Mouse (Mus musculus) hindbrain, embryonic 16.5 days (tissue): Measurements from ENCODE around the gene Fblim1. TPM values are rescaled to one million over a fixed set of nuclear protein-coding genes. Genes with fewer than 3 reads are reported as not detected.
A peak's percentile ranks its signal among the peaks of the same experiment; 100 is the strongest.

Experiments
- ATAC-seq: fragments of 200-750 bp; cut with Nextera tagmentation; 2 replicates; pipeline ENCODE4 v1.8.0; 2017; ENCODE audit warnings: moderate TSS enrichment, moderate library complexity
- H3K27ac ChIP-seq: fragments of 300-500 bp; sonication (generic); 2 replicates; pipeline ENCODE4 v1.5.1; 2014; ENCODE audit warnings: low read depth, mild to moderate bottlenecking, control low read depth, low read length, moderate library complexity
- H3K27me3 ChIP-seq: fragments of 300-500 bp; sonication (generic); replicated peaks from 2 replicates; pipeline ENCODE4 v1.6.1; 2014; ENCODE audit warnings: low read length; ENCODE audit not compliant: control insufficient read depth, insufficient read depth
- H3K36me3 ChIP-seq: fragments of 300-500 bp; sonication (generic); 2 replicates; pipeline ENCODE4 v1.6.1; 2014; ENCODE audit warnings: mild to moderate bottlenecking, low read length, moderate library complexity, mixed read lengths; ENCODE audit not compliant: control insufficient read depth, insufficient read depth
- H3K4me1 ChIP-seq: fragments of 300-500 bp; sonication (generic); 2 replicates; pipeline ENCODE4 v1.6.1; 2014; ENCODE audit warnings: low read depth, low read length; ENCODE audit not compliant: control insufficient read depth, insufficient read depth
- H3K4me2 ChIP-seq: fragments of 300-500 bp; sonication (generic); 2 replicates; pipeline ENCODE4 v1.6.1; 2014; ENCODE audit warnings: mild to moderate bottlenecking, low read length, control low read depth, moderate library complexity
- H3K4me3 ChIP-seq: fragments of 300-500 bp; sonication (generic); 2 replicates; pipeline ENCODE4 v1.5.1; 2014; ENCODE audit warnings: mild to moderate bottlenecking, low read length, control low read depth, moderate library complexity
- H3K9ac ChIP-seq: fragments of 300-500 bp; sonication (generic); 2 replicates; pipeline ENCODE4 v1.6.1; 2014; ENCODE audit warnings: low read depth, mild to moderate bottlenecking, control low read depth, low read length, moderate library complexity
- H3K9me3 ChIP-seq: fragments of 300-500 bp; sonication (generic); 2 replicates; pipeline ENCODE4 v1.6.1; 2014; ENCODE audit warnings: mild to moderate bottlenecking, low read length, moderate library complexity; ENCODE audit not compliant: control insufficient read depth
- WGBS: fragments of 180-500 bp; shearing (Covaris S2); extraction: QIAGEN DNeasy Blood & Tissue Kit; methylation state at CpG from one replicate; pipeline ENCODE4 v1.1.7; 2014; 5-methylcytosine and 5-hydroxymethylcytosine counted together
- polyA plus RNA-seq: library from polyadenylated mRNA; unstranded; fragments of >200 nt; fragmentation: Nextera tagmentation; extraction: Ambion mirVana; gene quantifications from 2 replicates; pipeline ENCODE4 v1.2.1, GENCODE M21; 2015

Gene Fblim1
- polyA plus RNA-seq, 1 experiment from 2014 or later, result 42.9 TPM

DNA sequence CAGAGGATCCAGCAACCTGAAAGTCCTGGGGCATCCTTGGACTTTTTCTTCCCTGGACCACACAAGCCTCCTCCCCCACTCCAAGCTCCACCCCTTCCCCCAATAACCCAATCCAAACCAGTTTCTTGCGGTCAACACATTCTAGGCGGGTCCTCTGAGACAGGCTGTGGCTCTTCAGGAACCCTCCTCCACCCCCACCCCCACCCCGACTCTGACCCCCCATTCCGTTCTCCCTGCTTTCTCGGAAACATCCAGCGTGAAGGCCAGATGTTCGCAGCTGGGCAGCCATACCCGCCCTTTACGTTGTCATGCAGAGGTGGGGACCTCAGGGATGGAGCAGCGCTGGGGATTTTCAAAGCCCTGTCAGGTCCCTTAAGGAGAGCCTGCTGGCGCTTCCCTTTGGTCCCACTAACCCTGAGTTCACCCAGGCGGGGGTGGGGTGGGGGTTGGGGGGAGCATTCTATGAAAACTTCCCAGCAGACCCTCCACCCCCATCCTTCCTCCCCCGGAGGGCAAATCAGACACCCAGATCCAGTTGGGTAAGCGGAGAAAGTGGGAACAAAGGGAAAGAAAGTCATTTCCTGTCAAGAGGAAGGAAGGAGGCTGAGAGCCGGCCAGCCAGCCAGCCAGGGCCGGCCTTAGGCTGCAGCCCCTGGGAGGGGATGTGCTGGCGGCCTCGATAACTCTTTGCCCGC is 7.5 kb downstream of the Fblim1 start:
- Histone ChIP-seq H3K4me3 (peak overlapping the region; percentile 66), H3K9ac (peak overlapping the region; percentile 81), H3K4me2 (peak overlapping the region; percentile 94), H3K27me3 (no peaks in the 10 kb centered on the region; the same call in 1 of the 2 replicates), H3K27ac (no peak overlapping the region), H3K4me1 (peaks cover 18% of the 10 kb centered on the region), H3K9me3 (no peaks in the 10 kb centered on the region), H3K36me3 (no peaks in the 10 kb centered on the region)
- no peak for ATAC-seq
- 1% methylated on average over 19 of the region's 19 CpGs for WGBS

GRCm38 (mm10) chr4:141596700-141597328 is 9.1 kb downstream of the Fblim1 start:
- WGBS, result 90% methylated on average over 8 of the region's 8 CpGs
- Histone ChIP-seq H3K9ac (no peak overlapping the region), H3K4me2 (no peak overlapping the region), H3K27ac (no peak overlapping the region), H3K4me3 (no peak overlapping the region), H3K27me3 (no peaks in the 10 kb centered on the region; the same call in 1 of the 2 replicates), H3K36me3 (no peaks in the 10 kb centered on the region), H3K4me1 (peaks cover 18% of the 10 kb centered on the region), H3K9me3 (no peaks in the 10 kb centered on the region)
- no peak for ATAC-seq

GRCm38 (mm10) chr4:141595605-141596268 is 10.2 kb downstream of the Fblim1 start:
- Histone ChIP-seq H3K27me3 (no peaks in the 10 kb centered on the region; the same call in 1 of the 2 replicates), H3K36me3 (no peaks in the 10 kb centered on the region), H3K4me1 (peaks cover 18% of the 10 kb centered on the region), H3K9me3 (no peaks in the 10 kb centered on the region), H3K27ac (no peak overlapping the region), H3K9ac (no peak overlapping the region), H3K4me2 (no peak overlapping the region), H3K4me3 (no peak overlapping the region)
- 86% methylated on average over 9 of the region's 9 CpGs for WGBS
- no peak for ATAC-seq

DNA sequence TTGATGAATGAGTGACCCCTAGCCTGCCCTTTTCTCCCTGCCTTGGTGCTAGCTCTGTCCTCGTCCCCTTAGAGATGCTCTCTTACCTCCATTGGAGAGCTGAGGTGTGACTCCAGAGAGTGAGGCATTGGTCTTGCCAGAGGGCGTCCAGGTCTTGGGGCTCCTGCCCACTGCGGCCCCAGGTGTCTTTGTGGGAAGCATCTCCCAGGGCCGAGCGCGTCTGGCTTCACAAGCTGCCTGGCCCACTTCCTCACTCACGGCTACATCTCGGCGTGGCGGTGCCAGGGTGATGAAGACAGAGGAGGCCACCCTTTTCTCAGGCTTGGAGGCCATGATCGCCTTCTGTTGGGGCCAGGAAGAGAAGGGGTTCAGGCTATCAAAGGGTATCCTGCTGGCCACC is 10.8 kb downstream of the Fblim1 start:
- Histone ChIP-seq H3K4me1 (peaks cover 17% of the 10 kb centered on the region), H3K9ac (no peak overlapping the region), H3K27me3 (no peaks in the 10 kb centered on the region; the same call in 1 of the 2 replicates), H3K27ac (no peak overlapping the region), H3K4me2 (no peak overlapping the region), H3K9me3 (no peaks in the 10 kb centered on the region), H3K36me3 (no peaks in the 10 kb centered on the region), H3K4me3 (no peak overlapping the region)
- 95% methylated on average over 11 of the region's 11 CpGs for WGBS
- ATAC-seq, result no peak

DNA sequence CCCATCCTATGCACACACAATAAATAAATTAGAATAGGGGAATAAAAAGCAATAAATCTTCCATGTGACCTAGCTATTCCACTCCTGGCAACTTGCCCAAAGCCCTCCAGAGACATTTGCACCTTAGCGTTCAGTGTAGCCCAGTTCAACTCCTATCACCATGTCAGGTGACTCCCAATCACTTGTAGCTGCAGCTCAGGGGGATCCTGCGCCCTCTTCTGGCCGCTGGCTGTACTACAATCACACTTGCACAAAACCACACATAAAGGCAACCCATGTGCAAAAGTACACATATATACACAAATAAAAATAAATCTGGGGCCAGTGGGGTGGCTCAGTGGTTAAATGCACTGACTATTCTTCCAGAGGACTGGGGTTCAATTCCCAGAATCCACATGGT is 14.3 kb downstream of the Fblim1 start:
- Histone ChIP-seq H3K27ac (no peak overlapping the region), H3K9me3 (no peaks in the 10 kb centered on the region), H3K4me2 (no peak overlapping the region), H3K4me1 (no peaks in the 10 kb centered on the region), H3K36me3 (no peaks in the 10 kb centered on the region), H3K27me3 (no peaks in the 10 kb centered on the region), H3K9ac (no peak overlapping the region), H3K4me3 (no peak overlapping the region)
- 21% methylated on average over 3 of the region's 3 CpGs for WGBS
- no peak for ATAC-seq

DNA sequence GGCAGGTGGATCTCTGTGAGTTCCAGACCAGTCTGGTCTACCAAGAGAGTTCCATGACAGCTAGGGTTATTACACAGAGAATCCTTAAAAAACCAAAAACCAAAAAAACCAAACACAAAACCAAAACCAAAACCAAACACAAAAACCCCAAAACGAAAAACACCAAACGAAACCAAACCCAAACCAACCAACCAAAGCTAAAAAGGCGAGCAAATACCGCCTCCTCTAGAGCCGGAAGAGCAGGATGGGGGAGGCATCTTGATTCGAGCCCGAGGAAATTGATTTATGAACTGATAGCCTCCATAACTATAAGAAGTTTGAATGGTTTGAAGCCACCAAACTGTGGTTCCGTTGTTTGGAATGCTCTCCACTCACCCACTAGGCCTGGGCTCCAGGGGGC is 22.0 kb downstream of the Fblim1 start:
- Histone ChIP-seq H3K36me3 (peaks cover 4% of the 10 kb centered on the region; the same call in 1 of the 2 replicates), H3K9ac (no peak overlapping the region), H3K27ac (no peak overlapping the region), H3K4me2 (no peak overlapping the region), H3K4me3 (no peak overlapping the region), H3K9me3 (no peaks in the 10 kb centered on the region), H3K4me1 (no peaks in the 10 kb centered on the region), H3K27me3 (no peaks in the 10 kb centered on the region)
- WGBS, result 92% methylated on average over 8 of the region's 8 CpGs
- no peak for ATAC-seq

GRCm38 (mm10) chr4:141581051-141581450 is 24.8 kb downstream of the Fblim1 start:
- H3K9me3 ChIP-seq, result peaks cover 3% of the 10 kb centered on the region; the same call in 1 of the 2 replicates
- no peak overlapping the region for H3K4me3 ChIP-seq
- no peak overlapping the region for H3K9ac ChIP-seq
- ATAC-seq, result no peak
- H3K36me3 ChIP-seq, result peaks cover 6% of the 10 kb centered on the region
- H3K27ac ChIP-seq, result no peak overlapping the region
- no peak overlapping the region for H3K4me2 ChIP-seq
- WGBS, result 74% methylated on average over 13 of the region's 13 CpGs
- no peaks in the 10 kb centered on the region for H3K27me3 ChIP-seq
- H3K4me1 ChIP-seq, result no peaks in the 10 kb centered on the region

DNA sequence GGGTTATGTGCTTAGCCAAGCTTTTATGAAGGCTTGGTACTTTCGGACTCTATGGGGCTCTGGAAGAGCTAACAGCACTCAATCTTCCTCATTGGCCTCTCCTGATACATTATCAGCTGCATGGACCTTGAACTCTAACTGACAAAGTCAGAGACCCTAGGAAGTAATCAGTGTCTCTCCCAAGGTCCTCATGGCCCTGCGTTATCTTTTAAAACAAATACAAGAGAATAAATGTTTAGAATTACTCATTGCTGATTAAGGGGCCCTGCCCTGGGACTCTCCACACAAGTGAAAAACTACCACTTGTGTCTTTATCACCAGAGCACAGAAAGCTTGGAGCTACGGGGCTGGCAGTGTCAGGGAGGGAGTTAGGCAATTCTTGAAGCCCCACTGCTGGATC is 27.1 kb downstream of the Fblim1 start:
- Histone ChIP-seq H3K36me3 (peaks cover 2% of the 10 kb centered on the region), H3K9ac (no peak overlapping the region), H3K4me2 (no peak overlapping the region), H3K9me3 (peaks cover 3% of the 10 kb centered on the region; the same call in 1 of the 2 replicates), H3K27ac (no peak overlapping the region), H3K4me3 (no peak overlapping the region), H3K27me3 (no peaks in the 10 kb centered on the region), H3K4me1 (no peaks in the 10 kb centered on the region; the same call in 1 of the 2 replicates)
- no peak for ATAC-seq
- WGBS, result 92% methylated on average over 3 of the region's 3 CpGs

DNA sequence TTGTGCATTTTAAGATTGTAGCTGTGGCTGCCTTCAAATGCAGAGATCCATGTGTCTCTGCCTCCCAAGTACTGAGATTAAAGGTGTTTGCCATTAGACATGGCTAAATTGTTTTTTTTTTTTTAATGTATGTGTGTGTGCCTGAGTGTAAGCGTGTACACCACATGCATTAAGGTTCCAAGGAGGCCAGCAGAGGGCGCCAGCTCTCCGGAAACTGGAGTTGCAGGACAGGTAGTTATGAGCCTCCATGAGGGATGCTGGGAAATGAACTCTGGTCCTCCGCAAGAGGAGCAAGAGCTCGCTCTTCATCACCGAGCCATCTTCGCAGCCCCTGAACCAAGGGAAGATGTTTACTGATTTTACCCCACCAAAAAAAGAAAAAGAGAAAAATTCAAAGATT is 29.0 kb downstream of the Fblim1 start:
- 93% methylated on average over 7 of the region's 7 CpGs for WGBS
- no peaks in the 10 kb centered on the region; the same call in 1 of the 2 replicates for H3K4me1 ChIP-seq
- H3K36me3 ChIP-seq, result peaks cover 2% of the 10 kb centered on the region
- H3K4me2 ChIP-seq, result no peak overlapping the region
- H3K27me3 ChIP-seq, result no peaks in the 10 kb centered on the region
- H3K9me3 ChIP-seq, result peaks cover 3% of the 10 kb centered on the region; the same call in 1 of the 2 replicates
- no peak overlapping the region for H3K4me3 ChIP-seq
- no peak for ATAC-seq
- no peak overlapping the region for H3K27ac ChIP-seq
- H3K9ac ChIP-seq, result no peak overlapping the region
